Mouse (Mus musculus) cortical plate, adult 2 months (tissue): ENCODE results near the gene Mcm2.

Experiments used
- CTCF ChIP-seq: fragments of 200-500 bp; IDR thresholded peaks from 2 replicates; pipeline ENCODE4 v1.5.1; 2011; ENCODE audit warnings: mild to moderate bottlenecking, control low read depth, low read length; ENCODE audit not compliant: insufficient read depth; ENCODE audit errors: extremely low read depth
- POLR2A ChIP-seq: fragments of 200-500 bp; IDR thresholded peaks from 2 replicates; pipeline ENCODE4 v1.6.1; 2011; ENCODE audit warnings: mild to moderate bottlenecking, low read length, control low read depth; ENCODE audit not compliant: insufficient read depth; ENCODE audit errors: extremely low read depth

GRCm38 (mm10) chr6:88857830-88858229 is 40.8 kb downstream of the Mcm2 start:
- no peak for TF ChIP-seq POLR2A
- TF ChIP-seq CTCF: no peak
